Mouse (Mus musculus) intestine, postnatal 0 days (tissue): Measurements from ENCODE around the gene Tmub1. TPM values are rescaled to one million over a fixed set of nuclear protein-coding genes. Genes with fewer than 3 reads are reported as not detected.

Experiments used
- ATAC-seq: fragments of 200-750 bp; cut with Nextera tagmentation; 2 replicates; pipeline ENCODE4 v1.8.0; 2017; ENCODE audit warnings: mild to moderate bottlenecking, moderate TSS enrichment, moderate library complexity
- H3K27ac ChIP-seq: fragments of 300-500 bp; sonication (generic); 2 replicates; pipeline ENCODE4 v1.5.1; 2014; ENCODE audit warnings: mild to moderate bottlenecking, low read depth, low read length, moderate library complexity
- H3K27me3 ChIP-seq: fragments of 300-500 bp; sonication (generic); replicated peaks from 2 replicates; pipeline ENCODE4 v1.6.1; 2014; ENCODE audit warnings: low read length, mixed read lengths; ENCODE audit not compliant: control insufficient read depth, insufficient read depth
- H3K36me3 ChIP-seq: fragments of 300-500 bp; sonication (generic); 2 replicates; pipeline ENCODE4 v1.6.1; 2014; ENCODE audit warnings: mild to moderate bottlenecking, moderate library complexity; ENCODE audit not compliant: control insufficient read depth, insufficient read depth
- H3K4me1 ChIP-seq: fragments of 300-500 bp; sonication (generic); replicated peaks from 2 replicates; pipeline ENCODE4 v1.6.1; 2014; ENCODE audit warnings: antibody characterized with exemption, low read length, mixed read lengths; ENCODE audit not compliant: control insufficient read depth, insufficient read depth
- H3K4me2 ChIP-seq: fragments of 300-500 bp; sonication (generic); replicated peaks from 2 replicates; pipeline ENCODE4 v1.6.1; 2014; ENCODE audit warnings: low read depth, mild to moderate bottlenecking, moderate library complexity
- H3K4me3 ChIP-seq: fragments of 300-500 bp; sonication (generic); 2 replicates; pipeline ENCODE4 v1.5.1; 2014; ENCODE audit warnings: low read depth, low read length
- H3K9ac ChIP-seq: fragments of 300-500 bp; sonication (generic); 2 replicates; pipeline ENCODE4 v1.6.1; 2014; ENCODE audit warnings: mild to moderate bottlenecking, low read depth, low read length
- H3K9me3 ChIP-seq: fragments of 300-500 bp; sonication (generic); 2 replicates; pipeline ENCODE4 v1.6.1; 2016; ENCODE audit warnings: mixed run types; ENCODE audit not compliant: control insufficient read depth
- CTCF ChIP-seq: sonication (generic); IDR thresholded peaks from 2 replicates; pipeline ENCODE4 v1.5.1; 2016; ENCODE audit warnings: low read depth, mild to moderate bottlenecking, control low read depth, antibody characterized with exemption, moderate library complexity
- WGBS: fragments of 180-500 bp; shearing (Covaris S2); extraction: QIAGEN DNeasy Blood & Tissue Kit; methylation state at CpG from one replicate; pipeline ENCODE4 v1.1.7; 2014; 5-methylcytosine and 5-hydroxymethylcytosine counted together
- polyA plus RNA-seq: library from polyadenylated mRNA; unstranded; fragments of >200 nt; fragmentation: Nextera tagmentation; extraction: Ambion mirVana; gene quantifications from 2 replicates; pipeline ENCODE4 v1.2.1, GENCODE M21; 2015

Gene Tmub1
- polyA plus RNA-seq, 1 experiment from 2014 or later, result 28.8 TPM

DNA sequence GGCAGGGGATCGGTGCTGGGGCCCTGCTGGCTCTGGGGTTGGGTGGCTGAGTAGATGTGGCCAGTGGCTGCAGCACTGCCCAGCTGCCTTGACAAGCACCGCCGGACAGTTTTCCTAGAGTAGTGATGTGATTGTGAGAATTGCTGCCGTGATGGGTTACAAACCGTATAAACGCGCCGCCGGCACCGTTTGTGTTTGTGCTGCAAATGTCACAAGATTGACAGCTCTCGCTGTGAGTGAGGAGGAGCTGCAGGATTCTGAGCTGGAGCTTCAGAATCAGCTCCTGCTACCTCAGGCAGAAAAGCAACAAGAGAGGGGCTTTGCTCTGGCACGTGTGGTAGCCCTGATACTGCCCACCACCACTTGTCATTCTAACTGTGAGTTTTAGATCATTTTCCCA is 19.1 kb upstream of the Tmub1 start:
- Histone ChIP-seq H3K27ac (no peak overlapping the region), H3K36me3 (peaks cover 4% of the 10 kb centered on the region; the same call in 1 of the 2 replicates), H3K4me1 (no peaks in the 10 kb centered on the region), H3K4me2 (no peak overlapping the region), H3K27me3 (no peaks in the 10 kb centered on the region), H3K4me3 (no peak overlapping the region), H3K9me3 (no peaks in the 10 kb centered on the region), H3K9ac (no peak overlapping the region)
- no peak for TF ChIP-seq CTCF
- ATAC-seq, result no peak
- WGBS, result 68% methylated on average over 12 of the region's 12 CpGs

DNA sequence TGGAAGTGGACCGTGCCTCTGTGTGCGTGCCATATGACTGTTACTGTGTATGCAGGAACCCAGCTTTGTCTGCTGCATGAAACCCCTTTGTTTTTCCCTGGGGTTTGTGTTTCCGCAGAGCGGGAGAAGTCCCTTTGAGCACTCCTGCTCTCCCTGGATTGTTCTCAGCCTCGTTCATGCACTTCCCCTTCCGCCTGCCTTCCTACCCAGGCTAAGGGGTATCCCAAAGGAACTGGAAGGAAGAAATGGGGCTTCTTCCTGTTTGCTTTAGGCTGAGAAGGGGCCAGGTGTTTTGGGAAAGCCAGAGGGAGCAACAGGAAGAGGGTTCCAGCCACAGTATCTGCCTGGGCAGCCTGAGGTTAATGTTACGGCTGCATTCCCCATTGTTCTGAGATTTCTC is 8.0 kb upstream of the Tmub1 start:
- no peaks in the 10 kb centered on the region for H3K9me3 ChIP-seq
- WGBS, result 65% methylated on average over 7 of the region's 7 CpGs
- no peak for ATAC-seq
- H3K36me3 ChIP-seq, result peaks cover 15% of the 10 kb centered on the region; the same call in 1 of the 2 replicates
- H3K4me1 ChIP-seq, result 0 out of 2 replicates have a peak, but pooled peaks cover 5% of the 10 kb centered on the region
- no peaks in the 10 kb centered on the region for H3K27me3 ChIP-seq
- no peak overlapping the region for H3K4me3 ChIP-seq
- TF ChIP-seq CTCF, result no peak
- 0 out of 2 replicates have a peak overlapping the region, but pooled peaks have one; percentile 23 for H3K27ac ChIP-seq
- H3K4me2 ChIP-seq, result no peak overlapping the region
- no peak overlapping the region for H3K9ac ChIP-seq

DNA sequence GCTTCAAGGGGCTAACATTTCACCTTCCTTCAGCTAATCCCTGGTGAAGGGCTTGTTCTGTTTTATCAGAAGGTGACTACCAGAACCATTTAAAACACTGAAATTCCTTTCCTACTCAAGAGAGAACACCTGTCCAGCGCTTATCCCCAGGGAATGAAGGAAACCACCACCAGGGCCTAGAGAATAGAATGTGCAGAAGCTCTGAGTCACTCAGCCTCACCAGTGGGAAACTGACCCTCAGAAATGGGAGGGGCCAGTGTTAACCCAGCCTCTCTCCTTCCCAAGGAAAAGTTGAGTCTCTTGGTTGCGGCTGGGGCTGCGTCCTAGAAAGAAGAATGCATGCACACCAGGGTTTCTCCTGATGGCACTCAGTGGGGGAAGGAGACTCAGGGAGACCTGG is 7.4 kb upstream of the Tmub1 start:
- Histone ChIP-seq H3K4me2 (no peak overlapping the region), H3K4me3 (no peak overlapping the region), H3K36me3 (peaks cover 15% of the 10 kb centered on the region; the same call in 1 of the 2 replicates), H3K4me1 (0 out of 2 replicates have a peak, but pooled peaks cover 5% of the 10 kb centered on the region), H3K27me3 (no peaks in the 10 kb centered on the region), H3K9ac (no peak overlapping the region), H3K9me3 (no peaks in the 10 kb centered on the region), H3K27ac (0 out of 2 replicates have a peak overlapping the region, but pooled peaks have one; percentile 23)
- TF ChIP-seq CTCF, result no peak
- no peak for ATAC-seq
- 72% methylated on average over 3 of the region's 3 CpGs for WGBS

DNA sequence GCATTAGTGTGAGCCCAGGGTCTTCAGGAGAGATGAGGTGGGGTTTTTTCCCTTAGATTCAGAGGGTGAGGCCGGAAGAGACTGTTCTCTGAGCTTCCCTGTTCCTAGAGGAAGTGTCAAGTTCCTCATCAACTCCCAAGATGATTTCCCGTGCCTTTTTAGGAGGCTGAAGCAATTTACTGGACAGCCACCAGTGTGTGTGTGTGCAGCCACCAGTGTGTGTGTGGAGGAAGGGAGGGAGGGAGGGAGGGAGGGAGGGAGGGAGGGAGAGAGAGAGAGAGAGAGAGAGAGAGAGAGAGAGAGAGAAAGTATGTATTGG is 6.3 kb upstream of the Tmub1 start:
- Histone ChIP-seq H3K27ac (no peak overlapping the region), H3K4me3 (no peak overlapping the region), H3K9me3 (no peaks in the 10 kb centered on the region), H3K4me2 (peak overlapping the region; percentile 99), H3K27me3 (no peaks in the 10 kb centered on the region), H3K36me3 (peaks cover 11% of the 10 kb centered on the region; the same call in 1 of the 2 replicates), H3K9ac (no peak overlapping the region), H3K4me1 (0 out of 2 replicates have a peak, but pooled peaks cover 5% of the 10 kb centered on the region)
- no peak for ATAC-seq
- TF ChIP-seq CTCF, result no peak
- WGBS, result 27% methylated on average over 2 of the region's 2 CpGs

DNA sequence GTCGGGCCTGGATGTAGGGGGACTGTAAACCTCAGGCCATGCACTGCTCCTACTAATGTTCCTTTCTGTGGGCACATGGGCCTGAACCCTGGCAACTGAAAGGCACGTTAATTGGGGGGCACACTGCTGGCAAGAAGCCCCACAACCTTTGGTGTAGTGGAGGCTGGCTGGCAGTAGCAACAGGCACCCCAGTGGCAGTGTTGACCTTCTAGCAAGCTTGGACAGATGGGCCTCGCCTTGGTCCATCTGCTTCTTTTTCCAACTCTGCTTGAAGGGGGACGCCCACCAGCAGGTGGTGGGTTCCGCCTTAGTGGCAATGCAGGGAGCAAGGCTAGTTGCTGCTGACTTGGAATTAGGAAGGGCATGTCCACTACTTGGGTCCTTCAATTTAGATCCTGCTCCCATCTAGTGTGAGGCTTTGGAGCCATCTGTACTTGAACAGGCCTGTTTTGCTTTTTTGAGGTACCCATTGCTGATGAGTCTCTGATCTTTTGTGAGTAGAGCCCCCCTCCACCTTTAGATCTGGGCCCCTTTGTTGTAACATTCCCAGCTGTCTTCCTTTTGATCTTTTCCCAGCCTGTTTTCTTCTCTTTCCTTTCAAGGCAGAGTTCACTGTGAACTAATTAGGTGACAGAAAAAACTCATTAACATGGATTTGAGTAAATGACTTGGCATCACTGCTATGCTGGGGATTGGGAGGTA is 5.8 kb upstream of the Tmub1 start:
- no peak for ATAC-seq
- Histone ChIP-seq H3K27me3 (no peaks in the 10 kb centered on the region), H3K4me3 (peak overlapping the region; percentile 72), H3K4me2 (peak overlapping the region; percentile 99), H3K9me3 (no peaks in the 10 kb centered on the region), H3K27ac (no peak overlapping the region), H3K4me1 (0 out of 2 replicates have a peak, but pooled peaks cover 5% of the 10 kb centered on the region), H3K9ac (no peak overlapping the region), H3K36me3 (peaks cover 6% of the 10 kb centered on the region; the same call in 1 of the 2 replicates)
- WGBS, result 30% methylated on average over 5 of the region's 5 CpGs
- no peak for TF ChIP-seq CTCF

DNA sequence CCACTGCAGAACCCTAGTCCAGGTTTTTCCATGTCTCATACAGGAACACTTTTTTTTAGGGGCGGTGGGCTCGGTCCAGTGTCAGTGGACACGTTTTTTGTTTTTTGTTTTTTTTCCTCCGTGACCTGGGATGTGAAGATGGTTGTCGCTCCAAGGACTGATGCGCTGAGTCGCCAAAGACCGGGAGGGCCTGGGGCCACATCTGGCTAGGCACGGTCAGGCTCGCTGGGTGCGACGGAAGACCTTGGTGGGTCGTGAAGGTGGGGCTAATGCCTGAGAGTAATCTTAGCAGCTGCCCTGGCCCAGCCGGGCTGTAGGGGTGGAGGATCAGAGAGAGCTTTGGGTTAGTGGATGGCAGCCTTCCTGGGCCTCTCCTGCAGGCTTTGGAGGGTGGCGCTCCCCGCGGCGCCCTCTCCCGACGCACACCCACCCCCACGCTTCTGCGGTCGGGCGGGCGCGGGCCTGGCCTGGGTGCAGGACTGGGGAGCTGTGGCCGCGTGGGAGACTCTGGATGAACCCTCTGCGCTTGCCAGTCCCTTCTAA is 5.1 kb upstream of the Tmub1 start:
- 1% methylated on average over 28 of the region's 29 CpGs for WGBS
- 0 out of 2 replicates have a peak, but pooled peaks cover 8% of the 10 kb centered on the region for H3K4me1 ChIP-seq
- peak overlapping the region; percentile 99 for H3K4me2 ChIP-seq
- H3K9me3 ChIP-seq, result no peaks in the 10 kb centered on the region
- no peaks in the 10 kb centered on the region for H3K36me3 ChIP-seq
- H3K9ac ChIP-seq, result peak overlapping the region; percentile 78
- H3K4me3 ChIP-seq, result peak overlapping the region; percentile 72
- no peak for ATAC-seq
- H3K27ac ChIP-seq, result peak overlapping the region; percentile 86; the same call in 1 of the 2 replicates
- H3K27me3 ChIP-seq, result no peaks in the 10 kb centered on the region
- no peak; the same call in 1 of the 2 replicates for TF ChIP-seq CTCF
